Mouse (Mus musculus) kidney, adult 2 months (tissue): Measurements from ENCODE around the gene Ubac1.

Experiments used
- CTCF ChIP-seq: fragments of 200-500 bp; conservative IDR thresholded peaks from 2 replicates; pipeline ENCODE4 v1.5.1; 2011; ENCODE audit warnings: low read depth, mild to moderate bottlenecking, control low read depth, low read length, moderate library complexity, mixed read lengths; ENCODE audit not compliant: insufficient read depth, insufficient read length
- POLR2A ChIP-seq: fragments of 200-500 bp; IDR thresholded peaks from one replicate; pipeline ENCODE4 v1.6.1; 2011; ENCODE audit warnings: low read depth, low read length, control low read depth

DNA sequence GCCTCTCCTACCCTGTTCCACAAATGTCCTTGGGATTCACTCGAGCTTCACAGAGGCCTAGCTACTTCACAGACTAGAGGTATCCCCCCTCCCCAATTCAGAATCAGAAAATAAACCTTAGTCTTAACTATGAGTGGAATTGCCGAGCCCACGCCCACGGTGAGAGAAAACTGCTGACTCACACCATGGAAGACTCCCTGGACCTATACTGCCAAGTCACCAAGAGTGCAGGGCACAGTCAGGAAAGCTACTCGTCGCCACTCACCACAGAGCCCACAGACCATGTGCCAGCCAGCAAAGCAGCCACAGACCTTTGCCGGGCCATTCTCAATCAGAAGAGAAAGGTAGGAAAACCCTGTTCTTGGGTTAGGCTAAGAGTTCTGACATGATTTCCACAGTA, 46.6 kb upstream of the Ubac1 start:
- no peak for TF ChIP-seq CTCF
- no peak for TF ChIP-seq POLR2A
